Mouse (Mus musculus) mature B cell (primary cell): ENCODE results near the gene Agap2.

Experiments used
- in situ Hi-C: fragments of 300-500 bp; cut with MboI; formaldehyde crosslinking; loops from 2 replicates; pipeline ENCODE4 v1.14.3; 2019

Gene Agap2

GRCm38 (mm10) chr10:127075080-127075479 lies at the start of gene Agap2:
Agap2 (plus strand) TSS chr10:127075284.
- in situ Hi-C loops, result no loop called here

- in situ Hi-C loops, result loop anchor here (10.0 kb wide), 1 partner anchor 116 kb away; no protein-coding TSS in a partner anchor
Observed at GRCm38 (mm10) chr10:127030336-127031296, 44.5 kb upstream of the Agap2 start, which contains the start of gene Tsfm. Tsfm (minus strand) TSS chr10:127030840.

GRCm38 (mm10) chr10:127033301-127033741 lies 41.8 kb upstream of the Agap2 start:
- in situ Hi-C loops, result loop anchor here (10.0 kb wide), 1 partner anchor 119 kb away; no protein-coding TSS in a partner anchor

- in situ Hi-C loops, result loop anchor here (10.0 kb wide), 1 partner anchor 121 kb away; no protein-coding TSS in a partner anchor
Observed at GRCm38 (mm10) chr10:127036273-127036672, 38.8 kb upstream of the Agap2 start.

- in situ Hi-C loops, result loop anchor here (10.0 kb wide), 1 partner anchor 123 kb away; no protein-coding TSS in a partner anchor
Observed at GRCm38 (mm10) chr10:127037641-127038040, 37.4 kb upstream of the Agap2 start.

GRCm38 (mm10) chr10:127040569-127041214 lies 34.4 kb upstream of the Agap2 start:
- in situ Hi-C loops, result no loop called here

GRCm38 (mm10) chr10:127041274-127041766 lies 33.8 kb upstream of the Agap2 start, which contains the start of the genes Mettl1 and Eef1akmt3:
Mettl1 (plus strand) TSS chr10:127041414.
Eef1akmt3 (minus strand) TSS chr10:127041513.
- in situ Hi-C loops, result no loop called here

- in situ Hi-C loops, result no loop called here
Observed at GRCm38 (mm10) chr10:127041774-127042338, 33.2 kb upstream of the Agap2 start.

GRCm38 (mm10) chr10:127042468-127043115 lies 32.5 kb upstream of the Agap2 start:
- in situ Hi-C loops, result no loop called here

GRCm38 (mm10) chr10:127043187-127043586 lies 31.9 kb upstream of the Agap2 start:
- in situ Hi-C loops, result no loop called here

GRCm38 (mm10) chr10:127047954-127048353 lies 27.1 kb upstream of the Agap2 start, which contains the start of gene Cyp27b1:
Cyp27b1 (plus strand) TSS chr10:127048250.
- in situ Hi-C loops, result no loop called here

GRCm38 (mm10) chr10:127048608-127049394 lies 26.3 kb upstream of the Agap2 start:
- in situ Hi-C loops, result no loop called here

- in situ Hi-C loops, result no loop called here
Observed at GRCm38 (mm10) chr10:127049395-127050118, 25.5 kb upstream of the Agap2 start.

GRCm38 (mm10) chr10:127050119-127050474 lies 25.0 kb upstream of the Agap2 start:
- in situ Hi-C loops, result no loop called here

- in situ Hi-C loops, result no loop called here
Observed at GRCm38 (mm10) chr10:127054646-127055045, 20.4 kb upstream of the Agap2 start.

- in situ Hi-C loops, result no loop called here
Observed at GRCm38 (mm10) chr10:127055406-127055805, 19.7 kb upstream of the Agap2 start.

GRCm38 (mm10) chr10:127056490-127056889 lies 18.6 kb upstream of the Agap2 start:
- in situ Hi-C loops, result no loop called here

- in situ Hi-C loops, result no loop called here
Observed at GRCm38 (mm10) chr10:127058161-127058560, 16.9 kb upstream of the Agap2 start.

- in situ Hi-C loops, result no loop called here
Observed at GRCm38 (mm10) chr10:127058708-127059107, 16.4 kb upstream of the Agap2 start.
